Mouse (Mus musculus): Measurements from ENCODE around the gene Sc5d. TPM values are rescaled to one million over a fixed set of nuclear protein-coding genes. Genes with fewer than 3 reads are reported as not detected.

The Sc5d gene
- total RNA-seq, 1 experiment from 2014 or later = 17.2 TPM

Other genes starting within 250 kb of the Sc5d start
- gene Sorl1, start 140.0 kb downstream of the Sc5d start, total RNA-seq (2017) = 10.0 and 13.5 TPM in 2 replicates
- gene Tecta, start 135.7 kb upstream of the Sc5d start, total RNA-seq (2017) = under 0.01 TPM in 1 of 2 replicates, not detected in the other
- 18.0 and 22.9 TPM in 2 replicates for gene Tbcel, start 243.6 kb upstream of the Sc5d start, total RNA-seq (2017)